Mouse (Mus musculus): ENCODE measurements at regions not wholly inside any gene's neighbourhood (a gene's known extent, or its start where the extent isn't known, plus 50 kb on each side); places are given as distances from the start of the nearest gene placed in this dataset.

DNA sequence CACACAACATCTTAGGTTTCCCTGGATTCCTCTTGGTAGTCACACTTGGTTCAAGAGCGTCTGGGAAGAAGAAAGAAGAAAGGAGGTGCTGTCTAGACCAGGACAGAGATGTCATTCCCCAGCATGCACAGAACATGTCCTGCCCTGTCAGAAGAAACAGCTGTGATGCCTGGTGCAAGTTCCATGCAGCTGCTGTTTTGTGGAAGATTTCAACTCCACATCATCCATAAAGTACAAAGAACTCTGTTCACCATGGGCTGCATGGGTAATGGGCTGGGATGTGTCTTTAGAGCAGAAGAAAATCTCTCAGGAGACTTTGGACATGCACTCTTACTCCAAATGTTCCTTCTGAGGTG is 262.8 kb downstream of the Gm11361 start:
- DNase-seq (ENCODE audit: low spot score), result no peak

DNA sequence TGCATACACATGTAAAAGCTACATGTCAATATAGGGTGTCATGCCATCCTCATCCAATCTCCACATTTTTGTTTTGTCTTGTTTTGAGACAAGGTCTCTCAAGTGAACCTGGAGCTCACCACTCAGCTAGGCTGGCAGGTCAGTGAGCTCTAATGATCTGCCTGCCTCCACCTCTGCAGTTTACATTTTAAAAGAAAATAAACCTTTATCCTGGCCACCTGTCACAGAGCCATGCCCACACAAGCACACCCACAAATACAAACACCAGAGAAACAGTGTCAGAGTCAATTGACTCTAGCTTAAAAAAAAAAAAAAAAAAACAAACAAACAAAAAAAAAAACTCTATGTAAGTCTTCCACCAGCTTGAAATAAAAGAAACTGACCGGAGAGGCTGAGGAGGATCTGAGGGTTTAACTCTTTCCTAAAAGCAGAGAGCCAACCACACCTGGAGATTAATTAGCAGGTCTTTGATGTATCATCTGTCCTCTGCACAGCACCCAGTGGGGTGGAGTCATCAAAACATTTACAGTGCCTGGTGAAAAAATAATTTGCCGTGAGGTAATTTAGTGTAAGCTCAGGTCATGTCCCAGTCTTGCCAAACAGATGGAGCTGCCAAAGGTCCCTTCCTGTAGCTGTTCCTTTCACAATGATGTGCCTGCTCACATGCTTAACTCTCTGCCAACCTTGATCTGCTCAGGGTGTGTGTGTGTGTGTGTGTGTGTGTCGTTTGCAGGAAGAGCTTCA is 262.2 kb downstream of the Gm11361 start:
- no peak for DNase-seq (ENCODE audit: low spot score)

DNA sequence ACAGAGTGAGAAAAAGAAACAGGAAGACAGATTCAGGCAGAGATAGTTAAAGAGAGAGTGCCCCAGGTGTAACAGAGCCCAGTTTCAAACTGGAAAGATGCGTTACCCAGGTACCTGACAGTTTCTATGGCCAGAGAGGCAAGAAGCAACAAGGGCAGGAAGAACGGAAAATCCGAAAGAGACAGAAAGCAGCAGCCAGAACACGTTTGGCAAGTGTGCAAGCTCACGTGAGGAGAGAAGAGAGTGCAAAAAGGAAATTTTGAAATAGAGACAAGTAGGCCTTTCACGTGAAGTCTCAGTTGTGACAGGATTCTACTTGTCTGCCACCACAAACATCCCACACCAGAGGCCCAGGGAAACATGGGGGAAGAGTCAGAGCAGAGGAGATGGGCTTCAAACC is 259.8 kb downstream of the Gm11361 start:
- DNase-seq (ENCODE audit: low spot score), result no peak

DNA sequence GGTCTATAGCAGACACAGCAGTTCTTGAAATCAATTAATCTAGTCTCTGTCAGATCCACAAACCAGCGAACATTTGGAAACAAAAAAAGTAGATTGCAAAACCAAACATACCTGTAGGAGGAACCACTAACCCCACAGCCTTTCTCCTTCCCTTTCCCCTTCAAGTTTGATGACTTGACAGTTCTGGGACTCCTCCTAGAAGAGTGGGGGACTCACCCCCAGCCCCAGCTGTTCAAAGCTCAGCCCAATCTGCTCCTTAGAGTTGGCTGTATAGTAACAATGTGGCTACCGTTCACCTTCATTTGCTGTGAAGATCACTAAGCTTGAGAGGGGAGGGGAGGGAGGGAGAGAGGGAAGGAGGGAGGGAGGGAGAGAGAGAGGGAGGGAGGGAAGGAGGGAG is 259.3 kb downstream of the Gm11361 start:
- DNase-seq (ENCODE audit: low spot score), result no peak

DNA sequence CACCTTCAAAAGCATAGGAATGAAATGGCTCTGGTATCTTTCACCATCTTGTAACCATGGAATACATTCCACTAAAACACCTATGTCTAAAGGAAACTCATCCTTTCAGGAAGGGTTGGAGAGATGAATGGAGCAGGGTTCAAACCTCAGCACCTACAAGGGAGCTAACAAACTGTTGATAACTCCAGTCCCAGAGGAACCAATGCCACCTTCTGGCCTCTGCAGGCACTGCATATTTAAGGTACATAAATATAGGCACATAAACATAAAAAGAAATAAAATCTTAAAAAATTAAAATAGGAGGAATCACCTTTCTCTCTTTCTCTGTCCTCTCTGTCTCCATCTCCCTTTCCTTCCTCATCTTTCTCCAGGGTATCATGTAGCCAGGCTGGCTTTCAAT is 256.9 kb downstream of the Gm11361 start:
- no peak for DNase-seq (ENCODE audit: low spot score)

DNA sequence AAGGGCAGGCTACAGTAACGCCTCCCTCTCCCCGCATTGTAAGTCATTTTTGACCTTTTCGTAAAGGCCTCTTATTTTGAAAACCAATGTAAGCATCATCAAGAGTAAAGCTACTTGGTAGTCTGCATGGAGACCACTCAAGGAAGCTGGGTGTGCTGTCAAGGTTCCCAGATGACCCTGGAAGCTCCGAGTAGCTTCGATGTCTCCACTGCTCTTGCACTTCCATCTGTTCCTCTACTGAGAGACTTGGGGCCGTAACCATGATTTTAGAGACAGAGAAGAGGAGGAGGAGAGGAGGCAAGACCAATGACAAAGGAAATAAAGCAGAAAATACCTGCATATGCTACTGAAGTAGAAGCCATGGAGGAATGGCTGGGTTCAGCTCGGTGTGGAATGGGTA is 256.0 kb downstream of the Gm11361 start:
- DNase-seq (ENCODE audit: low spot score), result no peak

DNA sequence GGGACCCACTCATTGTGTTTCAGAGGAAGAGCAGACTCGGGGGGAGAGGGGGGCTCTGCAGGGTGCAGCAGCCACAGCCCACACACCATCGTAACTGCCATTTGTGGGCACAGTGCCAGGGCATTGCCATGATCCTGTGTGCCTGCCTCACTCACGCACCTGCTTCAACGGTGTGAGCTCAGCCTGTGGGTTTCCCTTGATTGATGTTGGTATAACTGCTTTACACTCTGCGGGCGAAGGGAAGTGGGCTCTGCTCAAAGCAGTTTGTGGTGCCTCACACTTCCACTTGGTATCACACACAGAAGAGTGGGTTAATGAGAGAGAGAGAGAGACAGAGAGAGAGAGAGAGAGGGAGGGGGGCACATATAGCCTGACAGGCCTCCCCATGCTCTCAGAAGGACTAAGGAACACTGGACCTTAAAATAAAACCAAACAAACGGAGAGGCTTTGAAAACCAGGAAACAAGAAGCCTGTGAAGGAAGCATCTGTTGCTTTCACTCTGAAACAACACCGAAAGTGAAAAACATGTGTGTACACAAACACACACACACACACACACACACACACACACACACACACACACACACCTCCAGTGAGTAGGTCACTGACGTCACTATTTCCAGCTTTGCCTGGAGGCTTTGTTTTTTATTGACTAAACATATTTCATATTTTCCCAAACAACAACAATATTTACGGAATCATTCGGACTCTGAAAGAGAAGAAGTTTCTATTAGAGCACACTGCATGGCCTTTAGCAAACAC is 255.4 kb downstream of the Gm11361 start:
- DNase-seq (ENCODE audit: low spot score), result peak; percentile 31

DNA sequence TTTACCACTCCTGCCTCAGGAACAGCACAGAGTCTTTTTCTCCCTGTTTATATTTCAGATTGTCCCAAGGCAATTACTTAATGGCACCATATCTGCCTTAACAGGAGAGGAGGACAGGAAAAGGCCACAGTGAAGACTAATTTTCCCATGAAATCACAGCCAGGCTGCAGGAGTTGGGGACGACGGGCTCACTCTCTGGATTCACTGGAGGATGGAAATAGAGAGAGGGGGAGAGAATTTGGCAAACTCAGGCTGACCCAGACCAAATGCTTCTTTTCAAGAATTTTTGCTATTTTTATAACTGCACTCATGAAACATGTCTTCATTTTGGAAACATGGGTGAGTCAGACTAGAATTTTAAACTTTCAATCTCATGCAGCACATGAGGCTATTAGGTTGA is 250.9 kb downstream of the Gm11361 start:
- DNase-seq (ENCODE audit: low spot score), result no peak

DNA sequence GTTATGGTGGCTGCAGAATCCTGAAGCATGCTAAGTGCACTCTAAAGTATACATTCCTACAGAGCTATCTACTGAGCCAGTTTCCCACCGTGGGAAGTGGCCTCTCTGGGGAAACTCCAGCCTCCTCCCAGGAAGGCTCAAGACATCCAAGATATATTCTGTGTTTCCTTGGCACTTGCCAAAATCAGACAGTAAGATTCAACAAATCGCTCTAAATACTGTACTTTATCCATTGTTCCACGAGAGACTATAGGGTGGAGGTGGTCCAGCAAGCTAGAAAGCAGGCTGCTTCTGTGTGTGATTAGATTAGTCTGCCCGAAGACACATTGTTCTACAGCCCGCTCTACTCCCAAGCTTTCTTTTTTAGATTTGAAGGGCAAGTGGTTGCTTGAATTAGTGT is 250.5 kb downstream of the Gm11361 start:
- no peak for DNase-seq (ENCODE audit: low spot score)

DNA sequence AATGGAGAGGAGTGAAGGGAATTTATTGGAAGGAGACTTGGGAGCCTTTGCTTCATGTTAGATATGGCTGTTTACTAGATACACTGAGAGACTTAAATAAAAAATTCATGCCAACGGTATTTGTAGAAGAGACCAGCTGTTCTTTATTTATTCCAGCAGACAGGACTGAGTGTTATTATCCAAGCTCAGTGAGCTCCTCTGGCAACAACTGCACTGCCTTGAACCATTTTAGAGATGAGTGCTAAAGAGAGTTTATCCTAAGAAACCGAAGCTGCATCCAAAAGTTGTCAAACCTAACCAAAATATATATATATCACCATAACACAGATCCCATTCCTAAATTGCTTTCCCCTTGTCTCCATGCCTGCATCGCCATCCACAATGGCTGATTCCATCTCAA is 247.0 kb downstream of the Gm11361 start:
- DNase-seq (ENCODE audit: low spot score), result no peak

DNA sequence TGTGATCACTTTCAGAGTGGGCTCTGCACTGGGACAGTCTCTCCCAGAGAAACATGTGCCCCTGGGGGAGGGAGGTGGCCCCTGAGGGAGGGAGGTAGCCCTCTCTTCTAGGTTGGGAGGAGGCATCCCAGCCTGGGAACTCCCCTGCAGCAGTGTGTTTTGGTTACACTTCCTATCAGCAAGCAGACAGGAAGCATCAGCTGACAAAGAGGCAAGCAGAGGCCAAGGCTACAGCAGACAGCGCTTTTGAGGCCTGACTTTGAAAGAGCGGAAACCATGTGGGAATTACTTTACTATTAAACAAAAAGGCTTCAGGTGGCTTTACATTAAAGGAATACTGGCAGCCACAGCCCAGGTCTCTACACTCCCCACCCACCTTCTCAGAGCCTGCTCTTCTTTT is 244.8 kb downstream of the Gm11361 start:
- peak; percentile 19 for DNase-seq (ENCODE audit: low spot score)

DNA sequence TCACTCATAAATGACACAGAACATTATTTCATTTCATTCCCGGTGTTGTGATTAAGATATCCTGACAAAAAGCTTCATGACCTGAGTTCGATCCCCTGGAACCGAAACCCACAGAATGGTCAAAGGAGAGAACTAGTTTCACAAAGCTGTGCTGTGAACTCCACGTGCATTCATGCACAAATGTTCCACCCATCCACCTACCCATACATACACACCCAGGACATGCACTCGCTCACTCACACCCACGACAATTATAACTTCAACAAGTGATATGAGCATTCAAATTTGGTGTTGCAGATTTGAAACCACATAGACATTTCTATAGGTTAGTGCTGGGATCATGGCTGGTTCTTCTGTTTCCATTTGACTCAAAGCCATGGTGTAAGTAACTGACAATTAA is 243.4 kb downstream of the Gm11361 start:
- DNase-seq (ENCODE audit: low spot score), result no peak

DNA sequence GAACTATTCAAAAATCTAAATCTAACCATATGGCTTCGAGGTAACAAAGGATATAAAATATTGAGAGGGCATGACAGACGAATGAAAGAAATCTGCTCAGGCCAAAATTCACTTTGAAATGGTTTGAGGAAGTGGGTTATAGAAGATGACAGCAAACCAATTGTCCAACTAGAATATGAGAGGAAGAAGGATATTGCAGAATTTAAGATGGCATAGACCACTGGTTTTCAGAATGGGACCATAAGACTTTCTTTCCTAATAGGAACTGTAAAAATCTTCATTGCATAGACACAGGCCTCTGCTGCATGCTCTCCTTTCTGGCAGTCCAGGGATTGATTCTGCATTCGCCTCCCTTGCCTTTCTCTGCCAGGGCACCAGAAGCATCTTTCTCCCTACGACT is 240.2 kb downstream of the Gm11361 start:
- no peak for DNase-seq (ENCODE audit: low spot score)

DNA sequence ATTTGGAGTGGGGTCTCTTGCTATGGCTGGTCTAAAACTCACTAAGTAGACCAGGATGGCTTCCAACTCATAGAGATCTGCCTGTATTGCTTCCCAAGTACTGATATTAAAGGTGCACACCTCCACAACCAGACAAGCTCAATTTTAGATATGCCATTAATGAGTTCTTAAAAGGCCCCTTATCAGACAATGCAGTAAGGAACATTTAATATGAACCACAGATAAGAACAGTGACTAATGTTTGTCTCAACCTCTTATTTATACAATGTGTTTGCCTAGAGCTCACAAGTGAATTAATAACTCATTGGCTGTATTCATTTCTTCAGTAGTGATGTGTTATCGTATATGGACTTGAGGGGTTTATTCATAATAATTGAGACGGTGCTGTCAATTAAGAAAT is 234.7 kb downstream of the Gm11361 start:
- DNase-seq (ENCODE audit: low spot score), result no peak

DNA sequence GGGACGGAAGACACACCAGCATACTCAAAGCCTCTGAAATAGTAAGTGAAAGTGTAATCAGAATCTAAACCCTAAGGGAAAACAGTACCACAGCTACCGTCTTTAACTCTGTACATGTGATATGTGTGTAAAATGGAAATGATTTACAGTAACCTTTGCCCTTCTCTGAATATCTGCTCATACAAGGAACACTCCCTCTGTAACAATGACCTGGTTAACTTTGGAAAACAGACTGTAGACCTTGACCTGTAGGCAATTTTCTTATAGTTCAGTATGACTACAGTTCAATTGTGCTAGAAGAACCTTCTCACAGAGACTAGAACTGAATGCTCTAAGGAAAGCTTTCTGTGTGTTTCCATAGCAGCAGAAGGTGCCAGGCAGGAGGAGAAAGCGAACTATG is 226.4 kb downstream of the Gm11361 start:
- no peak for DNase-seq (ENCODE audit: low spot score)

DNA sequence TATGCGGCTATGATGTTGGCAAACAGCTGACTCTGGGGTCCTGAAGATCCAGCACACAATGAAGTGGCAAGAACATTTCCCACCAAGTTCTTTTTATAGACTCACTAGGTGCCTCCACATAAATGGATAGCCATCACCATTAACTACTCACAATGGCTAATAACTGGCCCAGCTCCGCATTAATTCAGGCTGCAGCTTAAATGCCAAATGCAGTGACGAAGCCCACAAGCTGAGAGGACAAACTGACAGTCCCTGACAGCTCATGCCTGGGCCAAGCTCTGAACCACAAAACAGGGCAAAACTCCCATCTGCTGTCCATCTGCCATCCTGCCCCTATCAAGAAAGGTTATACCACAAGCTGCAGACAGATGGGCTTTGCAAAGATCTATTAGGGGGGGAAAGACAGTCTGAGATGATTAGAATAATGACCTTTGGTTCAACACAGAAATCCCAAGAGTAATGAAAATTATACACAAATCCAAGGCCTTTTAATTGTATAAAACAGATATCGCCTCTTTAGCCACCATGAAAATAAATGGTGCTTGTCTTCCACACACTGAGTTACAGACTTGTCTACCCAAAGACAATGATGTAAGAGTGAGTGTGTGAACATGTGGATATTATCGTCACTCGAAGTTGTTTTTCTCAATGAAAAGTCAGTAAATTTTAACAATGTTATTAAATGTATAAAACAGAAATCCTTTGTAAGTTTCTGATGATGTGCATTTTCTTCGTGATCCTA is 224.1 kb downstream of the Gm11361 start:
- no peak for DNase-seq (ENCODE audit: low spot score)

DNA sequence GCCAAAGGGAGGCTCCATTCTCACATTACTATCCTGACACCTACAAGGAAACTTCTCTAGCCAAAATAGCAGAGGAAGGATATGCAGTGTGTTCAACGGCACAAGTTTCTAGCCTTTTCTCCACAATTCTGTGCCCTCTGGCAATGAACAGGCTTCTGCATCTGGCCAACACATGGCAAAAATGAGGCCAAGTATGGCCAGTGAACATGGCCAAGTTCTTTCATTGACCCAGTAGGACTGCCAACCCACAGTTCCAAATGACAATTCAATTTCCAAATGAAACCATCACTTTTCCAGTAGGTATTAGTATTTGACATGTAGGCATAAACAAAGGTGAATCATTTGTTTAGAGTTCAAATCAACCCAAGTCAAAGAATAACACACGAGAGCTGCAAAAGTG is 208.8 kb downstream of the Gm11361 start:
- DNase-seq (ENCODE audit: low spot score), result no peak

DNA sequence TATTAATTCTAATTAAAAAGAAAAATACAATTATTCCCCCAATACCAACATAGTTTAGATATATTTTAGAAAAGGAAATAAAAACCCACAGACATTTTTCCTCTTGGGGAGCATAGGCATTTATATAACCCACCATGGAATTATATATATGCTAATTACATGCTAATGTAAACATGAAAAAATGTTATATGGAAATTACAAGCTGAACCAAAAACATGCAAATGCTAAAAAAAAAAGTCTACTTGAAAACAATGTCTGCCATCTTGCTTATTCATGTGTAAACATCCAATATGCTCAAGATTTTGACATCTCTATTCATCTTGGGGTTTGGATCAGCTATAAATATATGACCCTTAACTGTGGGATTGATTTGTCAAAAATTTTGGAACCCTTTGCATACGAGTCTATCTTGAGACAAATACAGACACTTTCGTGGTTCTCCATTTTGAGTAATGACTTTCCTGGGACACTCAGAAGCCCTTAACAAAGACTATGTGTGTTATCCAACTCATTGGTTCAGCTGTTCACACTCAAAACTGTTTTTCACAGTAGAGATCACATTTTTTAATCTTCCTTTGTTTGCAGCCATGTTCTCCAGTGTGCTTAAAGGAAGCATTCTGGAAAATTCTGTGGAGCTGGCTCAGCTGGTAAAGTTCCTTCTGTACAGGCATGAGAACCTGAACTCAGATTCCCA is 208.0 kb downstream of the Gm11361 start:
- no peak for DNase-seq (ENCODE audit: low spot score)

DNA sequence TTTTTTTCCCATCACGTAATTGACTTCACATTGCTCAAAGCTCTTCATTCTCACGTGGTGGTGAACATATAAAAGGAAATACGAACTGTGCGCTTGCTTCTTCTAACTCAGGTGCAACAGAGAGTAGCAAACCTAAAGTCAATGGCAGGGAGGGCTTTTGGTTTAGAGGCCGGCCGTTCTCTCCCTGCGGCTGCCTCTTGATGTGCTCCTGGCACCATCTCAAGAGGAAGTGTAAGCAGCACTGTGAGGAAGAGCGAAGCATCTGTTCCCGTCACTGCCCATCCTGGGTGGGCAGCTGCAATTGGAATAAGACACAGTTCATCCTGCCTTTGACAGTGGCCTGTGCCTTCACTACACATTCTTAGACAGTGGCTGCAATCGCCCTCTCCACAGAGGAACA is 204.0 kb downstream of the Gm11361 start:
- DNase-seq (ENCODE audit: low spot score), result no peak

DNA sequence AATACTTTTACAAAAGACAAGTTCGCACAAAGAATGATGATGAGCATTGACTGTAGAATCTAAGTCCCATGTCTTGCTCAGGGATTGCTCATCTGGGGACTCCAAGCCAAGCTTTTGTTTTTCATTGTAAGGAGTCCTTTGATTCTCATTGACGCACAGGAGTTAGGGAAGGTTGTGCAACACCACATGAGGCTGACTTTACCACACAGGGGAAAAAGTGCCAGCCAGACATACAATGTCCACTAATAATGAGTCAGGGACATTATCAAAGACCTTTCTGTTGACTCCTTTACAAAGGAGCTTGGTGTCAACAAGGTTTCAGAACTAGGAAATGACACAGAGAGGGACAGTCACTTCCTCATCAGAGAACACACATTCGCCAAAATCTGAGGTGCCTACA is 200.1 kb downstream of the Gm11361 start:
- DNase-seq (ENCODE audit: low spot score), result no peak

DNA sequence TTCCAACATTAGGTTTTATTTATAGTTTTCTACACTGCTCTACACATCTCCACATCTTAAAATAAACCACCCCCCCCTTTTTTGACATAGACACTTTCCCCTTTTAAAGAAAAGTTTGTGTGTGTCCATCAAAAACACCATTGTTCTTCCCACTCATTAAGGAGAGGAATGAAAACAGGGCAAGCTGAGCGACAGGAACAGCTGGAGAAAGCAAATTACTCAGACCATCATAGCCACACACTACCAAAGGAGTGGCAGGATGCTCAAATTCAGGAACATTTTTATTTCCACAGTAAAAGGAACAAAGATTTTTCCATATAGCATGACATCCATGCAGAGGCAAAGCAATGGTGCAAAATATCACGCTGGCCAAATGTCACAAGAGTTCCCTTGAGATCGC is 198.6 kb downstream of the Gm11361 start:
- DNase-seq (ENCODE audit: low spot score), result no peak

DNA sequence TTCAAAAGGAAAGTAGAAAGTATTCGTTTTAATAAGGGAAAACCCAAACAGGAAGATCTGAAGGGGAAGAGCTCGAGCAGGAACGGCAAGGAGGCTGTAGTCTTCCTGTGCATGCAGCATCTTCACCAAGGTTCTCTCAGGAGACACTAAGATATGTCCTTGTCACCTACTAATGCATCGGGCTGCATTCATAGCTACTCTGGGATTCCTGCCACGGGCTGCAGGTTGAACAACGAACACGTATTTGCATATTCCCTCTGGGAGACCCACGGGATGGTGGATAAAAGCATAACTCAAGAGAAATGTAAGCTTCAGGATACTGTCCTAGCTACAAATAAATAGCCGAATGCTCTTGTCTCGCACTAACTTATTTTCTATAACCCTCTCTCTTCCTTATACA is 197.7 kb downstream of the Gm11361 start:
- DNase-seq (ENCODE audit: low spot score), result no peak

Measured in spleen, adult 12 weeks (tissue).